Mouse (Mus musculus): ENCODE measurements at regions not wholly inside any gene's neighbourhood (a gene's known extent, or its start where the extent isn't known, plus 50 kb on each side); places are given as distances from the start of the nearest gene placed in this dataset.

GRCm38 (mm10) chr5:75720091-75720940 is 145.6 kb downstream of the Kit start:
- TF ChIP-seq MYC (IDR thresholded peaks at IDR 0.05; ENCODE audit: low read depth, low read length) (no peak), CTCF (conservative IDR thresholded peaks at IDR 0.05 in 1 of 2, IDR thresholded peaks at IDR 0.05 in 1 of 2; ENCODE audit: low read depth in 2 of 2, low read length in 2 of 2) (no peak), MAX (IDR thresholded peaks at IDR 0.05; ENCODE audit: low read length) (no peak)

Measured in CH12.LX (cell line).